Mouse (Mus musculus) ES-CJ7 (cell line): ENCODE measurements around the gene Zfyve26.

Experiments used
- DNase-seq: peaks from one replicate; pipeline ENCODE4 v3.0.0; 2011; ENCODE audit warnings: low read depth, low spot score

Zfyve26 gene

DNA sequence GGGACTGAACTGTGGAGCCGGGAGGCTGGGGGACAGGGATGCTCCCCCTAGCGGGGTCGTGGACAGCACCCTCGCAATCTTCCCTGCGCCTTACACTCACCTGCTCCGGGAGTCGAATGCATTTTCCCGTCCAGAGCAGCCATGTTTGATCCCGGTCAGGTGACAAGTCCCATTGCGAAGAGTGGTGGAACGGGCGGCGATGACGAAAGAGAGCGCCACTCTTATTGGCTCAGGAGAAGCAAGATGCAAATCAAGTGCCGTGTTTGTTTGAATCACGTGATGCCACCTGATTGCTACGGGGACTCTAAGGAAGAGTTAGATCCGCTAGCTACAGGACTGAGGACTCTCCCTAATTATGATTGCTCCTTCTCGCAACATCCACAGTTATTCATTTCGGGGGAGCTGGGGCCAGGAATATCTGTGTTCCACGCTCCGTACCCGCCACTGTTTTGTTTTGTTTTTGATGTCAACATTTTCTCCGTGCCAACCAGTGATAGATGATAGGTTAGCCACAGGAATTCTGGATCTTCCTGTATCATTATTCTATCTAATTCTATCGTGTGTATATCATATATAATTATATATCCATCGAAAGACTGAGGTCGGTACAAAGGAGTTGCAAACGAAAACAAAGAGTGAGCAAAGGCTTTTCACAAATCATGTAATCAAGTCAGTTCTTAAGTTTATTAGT is at the start of gene Zfyve26:
Gene Zfyve26, minus strand, starts transcription at position 179 of the 691 bp plus-strand sequence.
- DNase-seq: peak; percentile 99

DNA sequence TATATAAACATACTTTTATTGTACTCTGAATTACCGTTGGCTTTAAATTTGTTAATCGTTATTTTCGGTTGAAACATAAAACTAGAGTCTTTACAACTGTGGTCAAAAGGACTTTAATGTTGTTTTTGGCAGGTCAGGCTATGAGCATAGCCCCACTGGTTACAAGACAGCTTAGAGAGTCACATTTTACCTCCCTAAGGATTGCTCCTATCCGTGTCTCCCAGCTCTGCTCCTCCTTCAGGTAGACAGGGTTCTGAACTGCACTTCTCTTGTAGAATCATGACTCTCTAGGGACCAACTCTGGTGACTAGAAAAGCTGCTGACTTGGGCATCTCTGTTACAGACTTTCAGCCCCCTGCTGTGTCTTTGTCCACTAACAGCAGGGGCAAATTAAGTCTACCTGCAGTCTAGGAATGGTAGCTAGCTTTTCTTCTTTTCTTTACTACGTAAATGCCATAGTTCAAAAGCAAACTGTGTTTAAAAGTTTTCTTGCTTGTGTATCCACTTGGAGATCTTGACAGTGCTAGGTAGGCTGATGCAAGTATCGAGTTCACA is 45.3 kb upstream of the Zfyve26 start:
- peak; percentile 89 for DNase-seq

DNA sequence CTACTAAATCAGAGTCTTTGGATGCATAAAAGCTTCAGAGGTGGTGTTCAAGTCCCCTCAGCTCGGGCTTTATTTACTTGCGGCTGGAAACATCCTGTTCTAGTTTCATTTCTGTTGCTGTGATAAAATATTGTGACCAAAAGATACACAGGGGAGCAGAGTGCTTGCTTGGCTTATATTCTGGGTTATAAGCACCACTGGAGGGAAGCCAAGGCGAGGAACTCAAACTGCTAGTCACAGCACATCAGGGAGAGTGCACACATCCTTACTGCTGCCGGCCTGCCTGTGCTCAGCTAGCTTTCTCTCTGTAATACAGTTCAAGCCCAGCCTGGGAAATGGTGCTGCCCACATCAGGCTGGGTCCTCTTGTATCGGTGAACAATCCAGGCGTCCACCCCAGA is 44.4 kb upstream of the Zfyve26 start:
- no peak for DNase-seq

DNA sequence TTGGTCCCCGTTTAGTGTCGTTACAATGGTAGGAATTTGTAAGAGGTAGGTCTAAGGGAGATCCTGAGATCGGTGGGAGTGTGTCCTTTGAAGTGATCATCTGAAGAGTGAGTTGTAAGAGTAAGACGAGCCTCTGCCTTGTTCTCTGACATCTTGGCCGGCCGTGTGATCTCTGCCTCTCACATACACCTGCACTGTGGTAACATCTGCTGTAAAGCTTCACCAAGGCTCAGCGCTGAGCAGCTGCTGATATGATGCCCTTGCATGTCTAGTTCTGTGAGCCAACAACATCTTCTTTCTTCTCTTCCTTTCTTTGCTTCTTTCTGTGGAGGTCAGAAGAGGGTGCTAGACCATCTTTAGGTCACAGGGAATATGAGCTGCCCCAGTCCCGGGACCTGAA is 42.7 kb upstream of the Zfyve26 start:
- no peak for DNase-seq

DNA sequence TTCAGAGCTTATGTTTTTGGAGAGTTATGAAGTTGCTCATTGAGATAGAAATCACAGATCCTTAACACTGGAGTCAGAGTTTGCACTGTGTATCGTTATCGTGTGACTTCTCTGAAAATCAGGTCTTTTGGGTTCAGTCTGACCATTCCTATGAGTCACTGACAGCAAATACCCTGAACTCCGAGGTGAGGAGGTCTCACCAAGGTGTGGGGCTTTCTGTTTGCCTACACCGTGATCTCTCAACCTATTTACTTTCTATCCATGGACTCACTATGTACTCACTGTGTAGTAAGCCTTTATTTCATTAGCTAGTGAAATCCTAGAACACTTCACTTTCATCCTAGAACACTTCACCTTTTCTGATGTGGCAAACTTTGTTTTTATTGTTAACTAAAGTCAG is 35.6 kb upstream of the Zfyve26 start:
- no peak for DNase-seq

DNA sequence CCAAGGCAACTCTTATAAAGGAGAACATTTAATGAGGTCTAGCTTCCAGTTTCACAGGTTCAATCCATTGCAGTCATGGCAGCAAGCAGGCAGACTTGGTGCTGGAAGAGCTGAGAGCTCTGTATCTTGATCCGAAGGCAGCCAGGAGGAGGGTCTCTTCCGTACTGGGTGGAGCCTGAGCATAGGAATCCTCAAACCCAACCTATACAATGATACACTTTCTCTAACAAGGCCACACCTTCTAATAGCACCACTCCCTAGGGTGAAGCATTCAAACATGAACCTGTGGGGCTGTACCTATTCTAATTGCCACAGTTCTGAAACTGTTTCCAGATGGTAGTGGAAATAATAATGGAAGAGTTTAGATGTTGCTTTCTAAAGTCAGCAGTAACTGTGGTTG is 34.5 kb upstream of the Zfyve26 start:
- peak; percentile 43 for DNase-seq

DNA sequence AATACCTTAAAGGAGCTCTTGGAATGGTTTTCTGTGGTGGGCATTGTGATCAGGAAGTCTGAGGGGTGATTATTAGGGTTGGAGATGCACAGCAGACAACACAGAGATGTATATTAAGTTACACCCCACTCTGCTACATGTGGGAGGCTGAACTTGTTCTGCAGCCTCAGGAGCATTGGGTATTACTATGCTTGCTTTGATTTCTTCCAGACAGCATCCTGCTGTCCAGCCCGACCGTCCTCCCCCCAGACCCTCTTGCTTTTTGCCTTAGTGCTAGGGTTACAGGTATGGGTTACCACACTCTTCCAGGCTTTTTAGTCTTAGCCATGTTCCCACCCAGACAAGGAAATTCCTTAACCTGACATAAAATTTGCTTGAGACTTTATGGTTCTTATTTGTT is 31.8 kb upstream of the Zfyve26 start:
- DNase-seq: no peak

DNA sequence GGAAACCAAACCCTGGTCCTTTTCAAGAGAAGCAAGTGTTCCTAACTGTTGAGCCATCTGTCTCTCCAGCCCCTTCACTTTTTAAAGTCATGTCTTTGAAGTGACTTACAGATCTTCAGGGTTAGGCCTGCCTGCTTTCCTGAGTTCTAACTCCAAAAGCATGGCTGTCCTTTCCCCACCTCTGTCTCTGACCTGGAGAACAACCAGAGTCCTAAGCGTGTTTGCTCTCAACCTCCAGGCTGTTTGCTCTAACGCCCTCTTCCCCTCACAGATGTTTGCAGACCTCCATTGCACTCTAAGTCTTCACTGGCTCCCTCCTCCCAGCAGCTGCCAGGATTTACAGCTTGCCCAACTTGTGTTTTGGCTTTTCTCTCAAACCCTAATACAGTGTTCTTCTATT is 30.6 kb upstream of the Zfyve26 start:
- DNase-seq: no peak

DNA sequence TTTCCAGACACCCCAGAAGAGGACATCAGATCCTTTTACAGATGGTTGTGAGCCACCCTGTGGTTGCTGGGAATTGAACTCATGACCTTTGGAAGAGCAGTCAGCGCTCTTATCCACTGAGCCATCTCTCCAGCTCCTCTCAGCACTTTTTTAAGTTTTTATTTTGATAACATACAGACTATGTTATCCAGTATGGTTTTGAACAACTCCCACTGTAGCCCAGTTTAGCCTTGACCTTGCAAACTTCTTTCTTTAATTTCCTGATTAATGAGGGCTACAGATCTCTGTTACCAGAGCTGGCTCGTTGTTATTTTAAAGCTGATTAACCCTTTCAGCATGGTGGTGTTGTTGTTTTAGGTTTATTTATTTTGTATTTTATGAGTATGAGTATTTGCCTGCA is 30.1 kb upstream of the Zfyve26 start:
- DNase-seq: no peak

DNA sequence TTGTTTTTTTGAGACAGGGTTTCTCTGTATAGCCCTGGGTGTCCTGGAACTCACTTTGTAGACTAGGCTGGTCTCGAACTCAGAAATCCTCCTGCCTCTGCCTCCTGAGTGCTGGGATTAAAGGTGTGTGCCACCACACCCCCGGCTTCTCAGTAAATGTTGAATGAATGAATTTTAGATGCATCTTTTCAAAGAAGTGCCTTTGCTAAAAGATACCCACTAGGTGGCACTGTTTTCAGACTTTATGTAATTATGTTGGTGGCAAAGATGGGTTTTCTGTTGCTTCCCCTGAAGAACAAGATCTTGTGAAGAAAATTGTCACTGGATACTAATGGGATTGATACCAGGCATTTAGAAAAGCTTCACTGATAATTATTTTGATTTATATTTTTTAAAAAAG is 26.4 kb upstream of the Zfyve26 start:
- peak; percentile 32 for DNase-seq

DNA sequence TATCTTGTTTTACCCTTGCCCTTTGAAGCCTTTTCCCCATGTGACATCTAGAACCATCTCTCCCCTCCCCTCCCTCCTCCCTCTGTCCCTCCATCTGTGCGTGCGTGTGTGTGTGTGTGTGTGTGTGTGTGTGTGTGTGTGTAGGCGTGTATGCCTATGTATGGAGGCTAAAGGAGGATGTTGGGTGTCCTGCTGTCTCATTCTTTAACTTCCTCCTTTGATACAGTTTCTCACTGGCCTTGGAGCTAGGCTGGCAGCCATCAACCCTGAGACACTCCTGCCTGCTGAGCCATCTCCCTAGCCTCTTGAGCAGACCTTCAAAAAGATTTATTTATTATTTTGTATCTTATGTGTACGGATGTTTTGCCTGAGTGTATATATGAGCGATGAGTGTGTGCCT is 24.8 kb upstream of the Zfyve26 start:
- no peak for DNase-seq

DNA sequence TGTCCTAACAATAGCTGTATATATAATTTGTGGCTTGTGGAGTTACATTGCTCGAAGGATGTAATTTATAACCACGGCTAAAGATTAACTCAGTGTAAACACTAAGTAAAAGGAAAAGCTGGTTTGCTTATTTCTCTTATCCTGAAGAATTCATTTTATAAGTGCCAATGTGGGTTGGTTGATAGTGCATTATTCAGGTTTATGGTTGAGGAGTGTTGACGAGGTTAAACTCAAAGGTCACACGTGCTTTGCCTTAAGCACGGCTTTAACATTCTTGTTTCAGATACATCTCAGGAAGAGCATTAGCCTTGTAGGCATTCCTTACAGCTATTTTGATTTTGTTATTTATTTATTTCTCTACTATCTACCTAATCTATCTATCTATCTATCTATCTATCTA is 21.2 kb upstream of the Zfyve26 start:
- DNase-seq: no peak

DNA sequence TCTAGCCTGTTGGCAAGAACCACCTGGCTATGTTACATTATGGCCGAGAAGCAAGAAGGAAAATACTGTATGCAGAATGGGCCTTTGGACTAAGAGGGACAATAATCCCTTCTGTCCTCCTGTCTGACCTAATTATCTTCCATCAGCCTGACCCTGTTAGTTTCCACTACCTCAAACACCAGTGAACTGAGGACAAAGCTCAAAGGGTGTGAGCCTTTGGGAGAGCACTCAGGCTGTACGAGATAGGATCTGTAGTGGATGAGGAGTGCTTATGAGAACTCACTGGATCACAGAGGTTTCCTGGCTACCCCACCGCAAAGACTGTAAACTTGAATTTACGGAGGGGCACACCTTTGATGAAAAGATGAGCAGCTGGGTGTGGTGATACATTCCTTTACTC is 17.6 kb upstream of the Zfyve26 start:
- DNase-seq: no peak

DNA sequence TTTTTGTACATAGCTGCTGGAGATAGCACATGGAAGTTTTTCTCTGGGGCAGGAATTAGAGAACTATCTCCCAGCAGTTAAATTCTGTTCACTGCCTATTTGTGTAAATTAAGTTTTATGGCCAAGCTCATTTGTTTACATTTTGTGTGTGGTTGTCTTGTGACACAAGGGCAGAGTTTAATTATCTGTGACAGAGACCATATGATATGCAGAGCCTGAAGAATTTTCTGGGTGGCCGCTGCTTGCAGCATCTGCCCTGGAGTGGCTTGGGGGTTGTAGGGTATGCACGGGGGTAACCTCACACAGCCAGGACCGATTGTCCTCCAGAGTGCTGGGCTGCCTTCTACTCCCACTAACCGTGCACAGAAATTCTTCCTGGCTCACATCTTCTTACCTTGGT is 9.9 kb upstream of the Zfyve26 start:
- no peak for DNase-seq

DNA sequence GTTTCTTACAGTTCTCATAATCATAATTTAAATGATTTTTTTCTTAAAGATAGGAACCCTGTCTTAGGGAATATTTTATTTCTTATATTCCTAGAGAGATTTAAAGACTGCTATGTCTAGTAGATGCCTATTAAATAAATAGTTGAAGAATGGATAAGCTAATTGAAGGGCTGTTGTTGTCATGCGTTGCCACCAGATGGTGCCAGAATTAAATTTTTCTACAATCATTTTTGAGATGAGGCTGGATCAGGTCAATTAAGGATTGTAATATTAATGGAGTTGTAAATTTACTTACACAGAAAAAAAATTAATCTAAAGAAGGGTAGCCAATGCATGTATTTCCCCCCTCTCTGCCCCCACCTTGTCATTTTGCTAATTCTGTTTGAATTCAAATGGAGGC is 9.0 kb upstream of the Zfyve26 start:
- DNase-seq: no peak

DNA sequence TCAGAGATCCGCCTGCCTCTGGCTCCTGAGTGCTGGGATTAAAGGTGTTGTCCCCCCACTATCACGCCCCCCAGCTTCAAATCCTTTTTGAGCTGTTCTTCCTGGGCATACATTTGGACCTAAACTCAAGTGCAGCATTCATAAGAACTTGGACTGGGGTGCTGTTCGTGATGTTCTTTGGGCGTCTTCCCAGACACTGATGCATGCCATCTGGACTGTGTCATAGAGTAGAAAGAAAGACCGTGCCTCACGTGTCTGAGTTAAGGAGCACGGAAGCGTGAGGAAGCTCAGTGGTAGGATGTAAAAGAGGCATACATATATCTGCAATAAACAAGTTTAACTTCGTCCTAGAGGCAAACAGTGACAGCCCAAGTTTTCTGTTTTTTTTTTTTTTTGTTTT is 5.7 kb upstream of the Zfyve26 start:
- no peak for DNase-seq

DNA sequence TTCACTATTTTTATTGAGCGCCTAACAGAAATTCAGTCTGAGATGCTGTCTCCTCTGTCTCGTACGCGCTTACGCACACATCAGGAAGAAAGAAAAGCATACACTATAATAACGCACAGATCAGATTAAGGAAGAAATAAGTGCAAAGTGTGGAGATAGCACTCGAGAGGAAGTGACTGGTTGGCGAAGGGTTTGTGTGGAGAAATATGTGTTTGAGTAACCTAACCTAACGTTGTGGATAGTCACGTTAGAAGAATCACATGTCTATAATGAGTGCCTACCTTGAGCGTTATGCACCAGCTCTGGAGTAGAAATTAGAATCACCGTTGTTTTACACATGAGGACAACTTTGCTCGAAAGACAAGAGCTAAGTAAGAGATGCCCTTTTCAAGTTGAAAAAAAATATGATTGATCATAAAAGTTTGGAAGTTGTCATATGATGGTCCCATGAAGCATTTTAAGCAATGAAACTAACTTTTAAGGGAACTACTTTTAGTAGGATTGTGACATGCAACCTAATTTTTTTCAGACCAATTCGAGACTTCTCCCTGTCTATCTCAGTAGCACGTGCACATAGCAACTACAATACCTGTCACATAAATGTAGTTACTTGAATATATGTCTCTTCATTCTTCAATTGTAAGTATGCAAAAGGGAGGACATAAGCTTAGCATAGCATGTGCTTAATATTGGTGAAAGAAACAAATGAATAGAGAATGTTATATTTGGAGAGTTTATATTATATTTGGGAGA is 2.0 kb upstream of the Zfyve26 start:
- DNase-seq: no peak

DNA sequence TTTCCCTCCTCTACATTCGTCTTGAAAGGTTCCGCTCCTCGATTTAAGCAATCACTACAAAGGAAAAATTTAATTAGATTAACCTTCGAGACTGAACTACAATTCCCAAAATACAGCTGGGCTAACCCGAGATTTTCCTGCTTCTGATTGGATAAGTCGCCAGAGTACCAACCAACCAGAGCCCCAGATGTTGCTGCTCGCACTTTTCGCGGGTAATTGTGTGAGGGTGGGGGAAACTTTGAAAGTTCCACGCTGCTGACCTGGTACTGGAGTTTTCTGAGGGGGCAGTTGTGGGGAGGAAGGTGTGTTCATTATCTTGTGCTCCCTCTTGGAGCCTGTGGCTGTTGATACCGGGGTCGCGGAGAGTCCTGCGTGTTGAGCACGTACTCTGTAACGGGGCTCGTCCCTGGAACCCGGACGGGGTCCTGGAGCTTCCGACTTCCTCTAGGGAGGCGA is 1.0 kb upstream of the Zfyve26 start, which contains the start of gene Rad51b:
Gene Rad51b, plus strand, starts transcription at position 162 of the 456 bp plus-strand sequence.
- DNase-seq: peak; percentile 94

DNA sequence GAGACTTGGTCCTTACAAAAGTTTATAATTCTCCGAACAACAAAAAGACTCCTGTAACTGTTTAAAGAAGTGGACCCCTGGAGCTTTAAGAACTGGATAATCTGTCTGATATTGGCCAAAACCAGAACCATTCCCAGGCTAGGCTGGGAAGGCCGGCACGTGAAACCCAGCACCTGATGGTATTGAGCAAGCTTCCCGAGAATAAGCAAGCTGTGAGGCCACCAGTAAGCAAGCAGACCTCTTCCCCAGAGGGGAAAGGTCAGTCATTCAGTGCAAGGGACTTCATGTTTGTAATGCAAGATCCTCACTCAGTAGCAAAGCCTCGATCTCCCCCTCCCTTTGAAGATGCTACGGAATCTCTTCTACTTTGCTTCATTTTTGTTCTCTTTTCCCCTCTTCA is 3.2 kb downstream of the Zfyve26 start:
- no peak for DNase-seq

DNA sequence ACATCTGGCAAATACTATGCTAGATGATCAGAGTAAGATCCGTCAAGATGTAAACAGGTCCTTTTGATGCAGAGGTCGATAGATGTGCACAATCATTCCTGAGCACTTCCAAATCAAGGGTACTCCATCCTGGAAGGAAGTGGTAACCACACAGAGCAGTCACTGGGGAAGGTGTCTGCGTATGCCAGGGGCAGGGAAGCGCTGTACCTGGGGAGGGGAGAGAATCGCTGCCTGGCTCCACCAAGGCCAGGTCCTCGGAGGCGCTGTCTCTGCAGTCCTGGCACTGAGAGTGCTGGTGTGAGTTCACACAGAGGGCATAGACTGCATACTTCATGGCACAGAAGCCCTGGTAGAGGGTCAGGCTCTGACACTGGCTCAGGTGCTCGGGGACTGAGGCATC is 13.5 kb downstream of the Zfyve26 start:
- DNase-seq: no peak

DNA sequence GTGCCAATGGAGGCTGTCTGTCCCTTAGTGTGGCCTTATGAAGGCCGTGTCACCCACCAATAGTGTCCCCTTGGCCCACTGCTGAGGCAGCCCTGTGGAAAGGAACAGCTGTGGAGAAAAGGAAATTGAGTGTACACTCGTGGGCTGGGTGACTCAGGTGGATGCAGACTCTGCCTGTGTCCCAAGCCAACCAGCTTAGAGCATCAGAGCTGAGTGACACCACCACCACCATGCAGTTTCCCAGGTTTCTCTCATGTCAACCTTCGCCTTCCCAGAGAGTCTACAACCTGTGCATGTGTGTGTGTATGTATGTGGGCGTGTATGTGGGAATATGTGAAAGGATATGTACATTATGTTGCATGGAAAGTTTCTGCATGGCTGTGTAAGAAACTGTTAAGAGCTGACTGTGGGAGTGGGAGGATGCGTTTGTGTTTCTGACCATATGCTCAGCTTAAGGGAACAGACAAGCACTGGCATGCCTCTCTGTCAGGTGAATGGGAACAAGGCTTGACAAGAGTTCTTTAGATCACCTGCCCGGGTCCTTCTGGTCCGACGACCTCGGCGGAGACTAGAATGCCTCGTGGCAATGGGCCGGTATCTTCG is 16.5 kb downstream of the Zfyve26 start:
- no peak for DNase-seq

DNA sequence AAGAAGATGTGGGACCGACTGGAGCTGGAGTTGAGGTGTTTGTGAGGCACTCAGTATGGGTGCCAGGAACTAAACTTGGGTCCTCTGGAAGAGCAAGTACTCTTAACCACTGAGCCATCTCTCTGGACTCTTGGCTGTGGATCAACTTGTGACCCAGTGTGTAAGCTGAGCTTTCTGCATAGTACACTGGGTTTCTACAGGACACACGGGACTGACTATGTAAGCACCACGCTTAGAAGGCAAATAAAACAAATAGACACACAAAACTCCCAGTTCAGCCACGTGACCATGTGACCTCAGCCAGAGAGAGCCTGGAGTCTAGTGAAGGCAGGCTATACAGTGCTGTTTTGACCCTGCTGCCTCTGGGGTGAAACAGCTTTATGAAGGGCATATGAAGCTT is 23.5 kb downstream of the Zfyve26 start:
- no peak for DNase-seq

DNA sequence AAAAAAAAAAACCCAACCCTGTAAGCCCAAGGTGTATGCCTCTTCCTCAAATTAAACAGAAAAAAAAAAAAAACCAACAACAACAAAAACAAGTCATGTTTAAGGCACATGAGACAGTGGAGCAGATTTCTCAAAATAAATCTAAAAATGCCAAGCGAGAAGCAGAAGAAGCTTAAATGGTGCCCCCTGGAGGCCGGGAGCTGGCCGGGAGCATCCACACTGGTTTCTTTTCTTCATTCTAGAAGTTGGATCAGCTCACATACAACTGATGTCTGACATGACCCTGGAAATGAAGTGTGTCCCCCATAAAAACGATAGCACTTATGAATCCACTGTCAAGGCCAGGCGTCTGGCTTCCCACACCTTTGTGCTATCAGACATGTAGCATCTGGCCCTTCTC is 35.1 kb downstream of the Zfyve26 start:
- peak; percentile 20 for DNase-seq
